Mouse (Mus musculus) effector memory CD4-positive, alpha-beta T cell, adult 7 months (primary cell): ENCODE data around the gene Hacl1. TPM values are rescaled to one million over a fixed set of nuclear protein-coding genes. Genes with fewer than 3 reads are reported as not detected.

Experiments
- polyA plus RNA-seq: library from polyadenylated mRNA; unstranded; fragments of 100-300 nt; shearing (Covaris generic); gene quantifications from one replicate; pipeline ENCODE4 v1.2.1, GENCODE M21; 2017

The Hacl1 gene
- polyA plus RNA-seq: 10.0 TPM

DNA sequence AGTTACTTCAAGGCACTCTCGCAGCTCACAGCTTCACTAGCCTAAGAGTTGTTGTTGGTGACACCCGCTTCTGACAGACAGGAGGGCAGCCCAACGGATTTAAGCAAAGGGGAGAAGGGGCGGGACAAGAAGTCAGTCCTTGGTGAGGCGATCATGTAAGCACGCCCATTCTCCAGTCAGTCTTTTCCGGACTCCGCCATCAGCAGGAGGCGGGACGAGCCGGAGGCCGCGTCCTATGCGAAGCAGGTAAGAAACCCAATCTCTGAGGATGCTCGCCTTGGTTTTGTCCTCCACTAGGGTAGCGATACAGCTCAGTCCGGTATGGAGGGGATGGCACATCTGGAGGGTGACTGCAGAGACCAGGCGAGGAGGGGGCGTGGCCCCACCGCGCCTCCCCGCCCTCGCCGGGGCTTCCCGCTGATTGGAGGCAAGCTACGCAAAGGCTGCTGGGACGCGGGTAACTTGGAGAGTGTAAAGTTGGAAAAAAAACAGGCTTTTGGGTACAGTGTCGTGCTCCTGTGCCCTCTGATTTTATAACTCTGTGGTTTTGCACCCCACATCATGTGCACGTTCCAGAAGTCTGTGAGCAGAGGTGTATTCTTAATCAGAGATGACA, at the start of gene Hacl1, which contains the start of gene Btd:
Gene Hacl1 (minus strand): TSS at position 397 of the 616 bp plus-strand sequence.
Gene Btd (plus strand): TSS at position 139 of the 616 bp plus-strand sequence.

DNA sequence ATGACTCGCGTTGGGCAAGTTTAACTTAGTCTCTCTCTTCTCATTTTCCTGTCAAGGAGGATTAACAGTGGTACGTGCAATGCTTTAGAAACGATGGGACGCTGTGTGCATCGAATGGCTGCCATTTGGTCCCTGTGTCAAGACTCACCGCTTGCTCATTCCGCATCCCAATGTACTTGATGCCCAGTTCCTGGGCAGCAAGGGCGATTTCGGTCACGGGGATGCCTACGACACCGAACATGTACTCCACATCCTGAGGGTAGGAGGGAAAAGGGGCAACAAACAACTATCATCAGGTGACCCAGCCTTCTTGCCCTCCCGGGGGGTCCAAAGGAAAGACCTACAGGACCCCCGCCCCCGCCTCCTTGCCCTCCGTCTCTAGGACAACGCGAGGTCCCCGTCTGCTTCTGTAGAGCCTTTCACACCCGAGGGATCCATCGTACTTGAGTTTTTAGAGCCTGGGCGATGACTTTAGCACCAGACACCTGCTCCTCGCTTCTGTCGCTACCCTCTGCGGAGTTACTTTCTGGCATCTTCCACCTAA, 668 bp downstream of the Hacl1 start, which contains the start of gene Gm49387:
Gene Gm49387 (minus strand): TSS at position 533 of the 544 bp plus-strand sequence.

DNA sequence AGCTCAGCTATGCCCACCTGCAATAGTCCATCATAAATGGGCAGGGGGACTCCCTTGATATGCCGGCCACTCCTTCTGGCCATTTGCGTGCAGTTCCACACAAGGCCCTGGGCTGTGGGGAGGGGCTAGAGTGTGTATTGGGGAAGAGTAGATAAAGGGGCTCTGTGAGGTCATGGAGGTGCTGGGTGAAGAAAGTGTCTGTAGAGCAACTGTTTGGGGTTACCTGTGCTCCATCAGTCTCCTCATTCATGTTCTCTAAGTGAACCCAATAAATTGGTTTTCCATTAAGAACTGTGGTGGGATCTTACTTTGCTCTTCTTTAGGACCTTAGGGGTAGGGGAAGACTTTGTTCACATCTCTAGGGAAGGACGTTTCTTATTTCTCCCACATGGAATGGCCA, 49.8 kb downstream of the Hacl1 start, which contains the start of gene Colq:
Gene Colq (minus strand): TSS at position 101 of the 400 bp plus-strand sequence.

Other genes with a start within 250 kb of the Hacl1 start
- 55.8 TPM for gene Sh3bp5, start 205.2 kb downstream of the Hacl1 start, polyA plus RNA-seq
- 24.3 TPM for gene Eaf1, start 146.9 kb downstream of the Hacl1 start, polyA plus RNA-seq
- 22.9 TPM for gene Mettl6, start 146.2 kb downstream of the Hacl1 start, polyA plus RNA-seq
- gene Colq, start 49.9 kb downstream of the Hacl1 start, polyA plus RNA-seq: 0.35 TPM
- gene Gm49387, start 408 bp downstream of the Hacl1 start, polyA plus RNA-seq: not detected
- gene Btd, start 258 bp downstream of the Hacl1 start, polyA plus RNA-seq: 14.9 TPM
- gene Ankrd28, start 189.4 kb upstream of the Hacl1 start, polyA plus RNA-seq: 18.6 TPM